Mouse (Mus musculus) hematopoietic stem cell, adult 5-6 weeks (primary cell): ENCODE data around the gene Dscaml1. TPM values are rescaled to one million over a fixed set of nuclear protein-coding genes. Genes with fewer than 3 reads are reported as not detected.

Experiments
- ATAC-seq, 2 experiments: fragments of 125-278 bp in 1 of 2; replicated peaks in 1 of 2; 2 replicates each; pipeline ENCODE4 v1.8.0; 2016 to 2017; ENCODE audit warnings: inconsistent platforms in 2 of 2, mild to moderate bottlenecking in 2 of 2, moderate number of reproducible peaks in 2 of 2, low read depth in 1 of 2, moderate TSS enrichment in 1 of 2; ENCODE audit not compliant: low FRiP score in 2 of 2, poor library complexity in 2 of 2, severe bottlenecking in 2 of 2, insufficient read depth in 1 of 2, low TSS enrichment in 1 of 2
- total RNA-seq: library from RNA; stranded (forward); fragments of 172-1452, 232-1000 nt; gene quantifications from 2 replicates; pipeline ENCODE4 v1.2.3, GENCODE M21; 2017

Dscaml1 gene
- total RNA-seq, 1 experiment from 2014 or later: not detected

DNA sequence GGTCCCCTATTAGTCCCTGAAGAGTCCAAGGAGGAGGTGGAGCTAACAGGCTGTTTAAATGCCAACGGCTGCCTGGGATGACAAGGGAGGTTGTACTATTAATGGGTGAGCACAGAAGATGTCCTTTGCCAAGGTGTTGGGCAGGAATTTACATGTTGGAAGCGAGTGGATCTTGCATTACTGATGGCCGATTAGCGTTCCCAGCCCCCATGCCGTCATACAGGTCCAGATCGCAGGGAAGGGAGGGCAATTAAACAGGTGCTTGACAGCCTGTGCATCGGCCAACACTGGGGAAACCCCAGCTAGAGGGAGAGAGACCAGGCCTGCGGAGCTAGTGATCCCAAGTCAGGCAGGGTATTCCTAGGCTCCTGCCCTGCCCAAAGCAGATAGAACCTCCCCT lies 98.1 kb downstream of the Dscaml1 start:
- no peak for ATAC-seq

DNA sequence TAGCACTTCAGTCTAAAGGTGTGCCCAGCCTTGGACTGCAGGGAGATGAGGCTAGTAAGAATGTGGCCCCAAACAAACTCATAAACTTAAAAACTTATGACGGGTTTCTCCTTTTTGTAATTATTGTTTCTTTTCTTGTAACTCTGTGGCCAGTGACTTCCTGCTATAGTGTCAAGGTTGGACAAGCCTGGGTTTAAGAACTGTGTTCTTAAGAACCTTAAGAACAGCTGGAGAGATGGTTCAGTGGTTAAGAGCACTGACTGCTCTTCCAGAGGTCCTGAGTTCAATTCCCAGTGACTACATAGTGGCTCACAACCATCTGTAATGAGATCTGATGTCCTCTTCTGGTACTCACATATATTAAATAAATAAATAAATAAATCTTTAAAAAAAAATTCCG lies 106.8 kb downstream of the Dscaml1 start:
- no peak for ATAC-seq

DNA sequence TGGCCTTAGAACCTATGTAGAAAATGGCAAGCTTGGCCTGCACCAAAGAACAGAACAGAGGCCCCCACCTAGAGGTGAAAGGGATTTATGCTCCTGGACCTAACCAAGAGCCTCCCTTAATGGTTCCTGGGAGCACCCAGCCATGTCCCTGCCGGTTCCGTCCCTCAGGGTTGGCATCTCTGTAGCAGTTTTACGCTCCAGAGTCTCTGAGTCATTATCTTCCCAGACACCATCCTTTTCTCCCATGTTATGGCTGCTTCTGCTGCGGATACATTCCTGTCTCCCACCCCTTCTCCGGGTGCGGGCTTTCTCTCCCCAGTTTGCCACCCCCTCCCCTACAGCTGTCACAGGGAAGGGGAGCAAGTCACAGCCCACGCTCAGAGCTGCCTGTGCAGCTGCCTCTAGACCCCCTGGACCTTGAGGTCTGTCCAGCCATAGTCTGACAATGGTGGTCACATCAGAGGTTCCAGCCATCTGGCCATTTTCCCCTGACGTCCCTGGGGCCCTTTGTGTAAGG lies 108.1 kb downstream of the Dscaml1 start:
- ATAC-seq: no peak

DNA sequence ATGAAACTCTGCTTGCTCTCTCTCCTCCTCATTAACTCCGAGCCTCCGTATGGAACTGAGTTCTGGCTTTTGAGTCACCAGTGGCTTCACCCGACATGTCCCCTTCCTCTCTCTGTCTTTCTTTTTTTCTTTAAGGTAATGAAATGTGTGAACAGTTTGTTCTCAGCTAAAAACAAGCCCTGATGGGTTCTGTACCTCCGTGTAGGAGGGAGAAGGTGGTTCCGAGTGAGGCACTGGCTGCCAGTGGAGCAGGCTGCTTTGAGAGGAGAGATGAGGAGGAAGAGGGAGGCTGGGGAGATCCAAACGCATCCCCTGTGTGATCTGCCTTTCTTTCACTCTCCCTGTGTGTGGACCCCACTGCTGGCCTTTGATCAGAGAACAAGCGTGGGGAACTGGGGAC lies 111.2 kb downstream of the Dscaml1 start:
- no peak for ATAC-seq

DNA sequence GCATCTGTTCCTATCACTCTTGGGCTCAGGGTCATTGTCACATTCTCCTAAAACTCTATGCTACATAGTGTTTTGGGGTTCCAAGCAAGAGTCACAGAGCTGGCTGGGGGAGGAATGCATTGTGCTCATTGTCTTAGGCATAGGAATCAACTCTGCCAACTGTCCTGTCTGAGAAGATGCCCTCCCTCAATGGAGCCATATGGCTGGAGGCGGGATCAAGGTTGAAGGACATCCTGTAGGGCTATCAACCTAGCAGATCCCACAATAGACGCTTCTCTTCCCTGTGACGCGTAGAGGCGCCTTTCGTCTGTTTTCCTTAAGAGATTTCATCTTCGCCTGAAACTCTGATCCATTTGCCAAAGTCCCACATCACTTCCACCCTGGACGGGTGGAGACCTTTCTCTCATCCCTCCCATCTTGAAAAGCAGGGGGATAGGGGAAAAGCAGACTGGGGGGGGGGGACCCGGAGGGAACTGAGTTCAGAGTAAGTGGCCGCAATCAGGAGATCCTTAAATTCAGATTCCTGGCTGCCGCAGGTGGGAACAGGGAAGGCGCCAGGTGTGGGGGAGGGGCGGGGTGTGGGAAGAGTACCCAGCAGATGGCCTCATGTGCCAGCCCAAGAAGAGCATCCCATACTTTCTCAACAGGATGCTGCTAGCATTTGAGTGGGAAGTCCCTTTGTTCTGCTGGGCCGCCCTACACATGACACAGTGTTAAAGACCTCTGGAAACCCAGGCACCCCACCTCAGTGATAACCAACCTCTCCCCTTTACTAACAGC lies 113.0 kb downstream of the Dscaml1 start:
- no peak for ATAC-seq

DNA sequence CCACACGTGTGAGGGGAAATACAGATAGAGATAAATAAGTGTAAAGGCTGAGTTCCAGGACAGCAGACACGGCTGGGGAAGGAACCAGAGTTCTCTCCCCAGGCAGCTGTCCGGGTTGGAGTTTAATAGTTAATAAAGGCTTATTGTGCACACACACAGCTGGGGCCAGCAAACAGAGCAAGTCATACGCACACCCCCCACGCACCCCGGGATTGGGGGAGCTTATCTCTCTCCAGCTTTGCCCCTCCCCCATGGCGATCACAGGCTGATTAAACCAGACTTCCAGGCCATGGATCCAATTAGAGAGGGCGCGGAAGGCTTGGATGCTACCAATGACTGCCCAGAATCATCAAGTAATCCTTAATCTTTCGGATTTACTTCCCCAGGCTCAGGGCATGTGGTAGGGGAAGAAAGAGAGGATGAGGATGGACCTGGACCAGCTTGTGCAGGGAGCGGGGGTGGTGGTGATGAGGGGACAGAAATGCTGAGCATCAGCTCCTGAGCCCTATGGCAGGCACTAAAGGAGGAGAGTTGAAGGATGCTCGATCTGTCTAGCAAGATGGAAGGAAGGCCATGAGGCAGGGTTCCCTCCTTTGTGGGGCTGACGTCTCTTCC lies 119.7 kb downstream of the Dscaml1 start:
- no peak for ATAC-seq

DNA sequence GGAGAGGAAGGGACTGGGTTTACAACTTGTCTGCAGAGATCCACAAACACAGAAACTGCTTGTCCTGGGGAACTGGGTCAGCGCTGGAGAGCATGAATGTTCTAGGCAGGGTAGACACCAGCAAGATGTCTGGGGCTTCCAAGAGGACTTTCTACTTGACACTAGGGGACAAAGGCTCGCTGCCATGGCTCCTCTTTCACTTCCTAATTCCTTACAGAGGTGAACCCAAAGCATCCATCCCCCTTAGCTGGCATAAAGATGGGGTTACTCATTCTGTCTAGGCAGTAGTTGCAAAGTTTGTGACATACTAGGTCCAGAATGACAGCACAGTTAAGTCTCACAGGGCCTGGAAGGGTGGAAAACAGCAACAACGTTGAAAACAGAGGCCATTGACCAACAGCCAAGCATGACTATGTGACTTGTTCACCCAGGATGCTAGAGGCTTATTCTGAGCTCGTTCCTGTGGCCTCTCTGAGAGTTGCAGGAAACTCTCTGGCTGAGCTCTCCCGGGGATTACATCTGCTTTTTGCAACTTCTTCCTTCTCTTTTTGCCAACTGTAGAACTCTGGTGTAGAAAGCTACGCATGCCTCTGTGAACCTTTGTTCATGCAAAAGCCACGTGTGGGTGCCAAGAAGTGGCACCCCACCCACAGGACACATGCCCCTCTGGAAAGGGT lies 120.6 kb downstream of the Dscaml1 start:
- ATAC-seq: peak in 1 of 2 experiments; percentile 36; a peak in 1 of 4 replicates

DNA sequence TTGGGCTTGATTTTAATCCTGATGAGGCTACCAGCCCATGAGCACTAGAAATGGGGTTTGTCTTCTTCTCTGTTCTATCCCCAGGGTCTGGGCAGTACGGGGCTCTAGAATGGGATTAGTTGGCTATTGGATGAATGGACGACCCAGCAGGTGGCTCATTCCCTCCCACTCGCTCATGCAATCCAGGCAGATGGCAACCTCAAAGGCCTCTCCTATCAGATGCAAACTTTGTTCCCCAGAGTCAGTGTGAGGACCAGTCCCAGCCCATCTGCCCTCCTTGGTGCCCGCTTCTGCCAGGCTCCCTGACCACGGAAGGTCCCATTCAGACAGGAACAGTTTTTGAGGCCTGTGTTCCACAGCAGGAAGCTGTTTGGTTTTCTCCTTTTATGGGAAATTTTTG lies 123.4 kb downstream of the Dscaml1 start:
- ATAC-seq: no peak

DNA sequence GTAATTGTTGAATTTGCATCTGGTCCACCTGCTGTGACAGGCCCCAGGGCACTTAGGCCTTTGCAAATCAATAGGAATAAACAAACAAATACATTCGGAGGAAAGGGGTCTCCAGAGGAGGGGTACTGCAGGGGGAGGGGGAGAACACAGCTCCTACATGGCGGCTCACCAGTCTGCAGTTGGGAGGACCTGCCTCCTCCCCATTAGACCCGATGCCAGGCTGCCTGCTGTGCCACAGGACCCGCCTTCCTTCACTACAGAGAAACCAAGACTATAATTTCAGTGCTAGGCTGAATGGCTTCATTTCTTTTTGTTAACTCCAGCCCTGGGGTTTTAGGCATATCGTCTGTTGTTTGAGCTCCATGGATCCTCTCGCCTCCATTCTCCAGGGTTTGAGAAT lies 123.8 kb downstream of the Dscaml1 start:
- ATAC-seq: no peak

DNA sequence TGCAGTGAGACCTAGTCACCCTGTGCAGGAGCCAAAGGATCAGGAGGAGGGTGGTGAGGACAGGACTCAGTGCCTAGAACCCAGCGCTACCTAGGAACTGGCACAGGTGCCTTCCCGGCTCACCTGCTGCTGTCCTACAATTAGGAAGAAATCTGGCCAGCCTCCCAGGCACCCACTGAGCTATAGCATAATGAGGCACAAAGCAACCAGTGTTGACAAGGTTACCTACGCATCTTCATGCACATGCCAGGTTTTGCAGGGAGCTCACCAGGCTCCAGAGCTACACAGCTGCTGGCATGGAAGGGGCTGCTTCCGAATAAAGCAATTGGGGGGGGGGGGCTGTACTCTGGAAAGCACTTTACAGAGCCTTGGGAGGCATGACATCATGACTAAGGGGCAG lies 124.2 kb downstream of the Dscaml1 start:
- no peak for ATAC-seq

DNA sequence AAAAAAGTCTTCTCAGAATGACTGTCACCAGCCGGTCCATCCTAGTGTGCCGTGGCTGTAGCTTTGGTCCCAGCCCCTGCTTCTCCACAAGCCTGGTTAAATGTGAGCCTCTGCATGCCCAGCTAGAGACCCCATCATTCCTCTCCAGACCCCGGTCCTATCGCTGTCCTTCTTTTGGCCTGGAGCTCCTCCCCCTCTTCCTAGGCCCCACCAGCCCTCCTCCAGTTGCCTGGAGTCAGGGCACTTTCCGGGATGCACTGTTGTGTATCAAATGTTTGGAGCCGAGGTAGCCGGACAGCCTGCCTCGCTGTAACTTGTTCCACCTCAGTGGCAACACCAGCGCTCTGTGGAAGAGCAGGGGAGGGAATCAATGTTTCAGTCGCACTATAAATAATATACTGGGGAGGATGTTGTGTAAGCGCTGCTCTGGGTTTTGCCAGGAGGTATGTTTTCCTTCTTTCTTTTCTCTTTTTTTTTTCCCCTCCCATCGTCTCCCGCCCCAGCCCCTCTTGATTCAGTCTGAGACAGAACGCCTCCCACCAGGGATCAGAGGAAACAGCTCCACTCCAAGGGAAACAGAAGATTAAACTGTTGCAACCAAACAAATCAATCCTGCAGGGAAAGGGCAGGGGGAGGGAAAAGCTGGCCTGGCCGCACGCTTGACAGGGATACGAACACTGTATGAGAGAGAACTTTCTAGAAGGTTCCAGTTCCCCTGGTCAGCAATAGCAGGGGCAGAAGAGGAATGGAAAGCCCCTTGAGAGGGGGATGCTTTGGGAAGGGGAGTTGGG lies 128.8 kb downstream of the Dscaml1 start:
- ATAC-seq: no peak

DNA sequence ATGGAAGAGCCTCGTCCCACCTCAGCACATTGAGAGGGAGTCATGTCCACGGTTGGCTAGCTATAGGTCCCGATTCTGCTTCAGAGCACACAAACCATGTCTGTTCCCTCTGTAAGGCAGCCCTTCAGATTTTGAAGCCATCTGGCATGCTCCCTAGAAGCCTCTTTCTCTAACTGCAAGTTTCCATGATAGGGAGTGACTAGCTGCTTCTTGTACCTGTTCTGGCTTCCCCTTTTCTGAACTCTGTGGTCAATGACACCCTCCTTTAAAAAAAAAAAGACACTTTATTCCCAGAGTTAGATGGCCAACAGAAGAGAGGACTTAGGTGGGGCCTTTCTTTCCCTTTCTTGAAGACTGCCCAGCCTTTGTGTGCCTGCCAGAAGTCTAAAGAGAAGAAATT lies 130.5 kb downstream of the Dscaml1 start:
- ATAC-seq: peak; percentile 16 to 38; a peak in 1 of 4 replicates

DNA sequence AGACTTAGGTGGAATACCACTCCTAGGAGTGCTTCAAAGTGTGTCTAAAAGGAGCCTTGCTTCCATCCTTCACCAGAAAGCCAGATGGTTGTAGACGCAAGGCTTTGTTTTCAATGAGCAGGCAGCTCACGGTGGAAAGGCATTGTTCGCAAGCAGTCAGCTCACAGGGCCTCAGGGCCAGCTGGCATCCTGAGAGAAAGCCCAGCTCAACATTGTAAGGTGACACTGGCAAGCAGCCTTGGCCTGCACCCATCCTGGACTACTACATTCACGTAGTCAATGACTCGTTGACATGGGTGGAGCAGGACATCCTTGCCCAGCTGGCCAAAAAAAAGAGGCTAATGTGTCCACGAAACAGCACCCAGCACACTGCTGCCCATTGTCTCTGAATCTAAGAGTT lies 134.6 kb downstream of the Dscaml1 start:
- no peak for ATAC-seq

DNA sequence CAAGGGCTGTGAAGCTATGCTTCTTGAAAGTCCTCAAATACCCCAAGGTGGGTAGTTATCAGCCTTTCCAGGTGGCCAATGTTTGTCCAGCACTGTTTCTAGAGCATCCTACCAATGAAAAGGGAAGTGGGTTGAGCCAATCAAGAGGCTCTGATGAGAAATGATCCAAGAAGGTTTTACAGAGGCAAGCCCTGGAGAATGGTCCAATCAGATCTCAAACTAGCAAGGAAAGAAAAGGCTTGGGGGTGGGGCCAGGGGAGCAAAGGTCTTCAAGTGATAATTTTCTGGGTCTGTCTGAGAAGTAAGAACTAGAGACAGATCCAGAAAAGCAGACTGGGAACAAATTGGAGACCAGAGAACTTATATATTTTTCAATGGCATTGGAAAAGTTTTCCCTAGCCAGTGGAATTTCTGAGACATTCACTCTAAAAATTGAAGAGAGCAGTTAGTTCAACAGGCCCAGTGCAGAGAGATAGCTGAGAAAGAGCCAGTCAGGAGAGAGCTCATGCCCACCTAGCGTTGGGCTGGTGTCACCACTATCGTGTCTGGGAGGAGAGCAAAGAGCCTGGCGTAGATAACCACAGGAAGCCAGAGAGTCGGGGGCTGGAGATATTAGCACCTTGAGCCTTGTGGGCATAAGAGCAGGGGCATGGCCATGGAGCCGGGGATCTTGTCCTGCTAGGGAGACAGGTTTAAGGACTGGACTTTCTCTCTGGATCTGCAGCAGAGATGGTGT lies 140.6 kb downstream of the Dscaml1 start:
- no peak for ATAC-seq

DNA sequence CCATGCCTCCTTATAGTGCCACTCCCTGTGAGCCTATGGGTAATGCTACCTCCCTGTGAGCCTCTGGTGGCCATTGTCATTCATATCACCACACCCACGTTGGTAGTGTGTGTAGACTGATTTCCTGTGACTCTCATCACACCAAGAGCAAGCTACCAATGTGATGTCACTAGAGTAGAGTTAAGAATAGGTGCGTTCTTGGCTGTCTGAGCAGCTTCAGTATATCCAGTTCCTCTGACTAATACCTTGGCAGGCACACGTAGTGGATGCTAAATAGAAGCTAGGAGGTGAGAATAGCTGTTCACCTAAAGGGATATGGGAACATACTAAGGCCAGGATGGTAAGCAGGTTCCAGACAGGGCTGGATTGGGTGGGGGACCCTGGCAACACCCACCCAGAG lies 143.3 kb downstream of the Dscaml1 start:
- ATAC-seq: no peak

DNA sequence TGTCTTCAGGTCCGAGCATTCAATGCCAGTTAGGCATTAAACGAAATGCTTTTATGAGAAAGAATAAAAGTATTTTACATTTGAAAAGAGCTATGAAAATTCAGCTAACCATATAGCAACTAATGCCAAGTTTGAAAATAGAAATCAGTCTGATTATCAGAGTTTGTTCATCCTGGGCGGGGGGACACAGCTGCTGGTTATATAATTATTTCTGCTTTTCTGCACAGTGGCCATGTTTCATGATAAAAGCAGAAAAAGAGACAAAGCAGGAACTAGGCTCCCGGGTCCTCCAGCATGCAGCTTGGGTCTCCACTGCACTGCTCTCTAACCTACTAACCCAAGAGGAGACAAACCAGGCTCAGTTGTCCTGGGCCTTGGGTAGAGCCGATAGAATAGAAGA lies 143.9 kb downstream of the Dscaml1 start:
- no peak for ATAC-seq
